Comparison of ENCODE assay signal across 12 mouse cellular contexts in the genomic region with DNA sequence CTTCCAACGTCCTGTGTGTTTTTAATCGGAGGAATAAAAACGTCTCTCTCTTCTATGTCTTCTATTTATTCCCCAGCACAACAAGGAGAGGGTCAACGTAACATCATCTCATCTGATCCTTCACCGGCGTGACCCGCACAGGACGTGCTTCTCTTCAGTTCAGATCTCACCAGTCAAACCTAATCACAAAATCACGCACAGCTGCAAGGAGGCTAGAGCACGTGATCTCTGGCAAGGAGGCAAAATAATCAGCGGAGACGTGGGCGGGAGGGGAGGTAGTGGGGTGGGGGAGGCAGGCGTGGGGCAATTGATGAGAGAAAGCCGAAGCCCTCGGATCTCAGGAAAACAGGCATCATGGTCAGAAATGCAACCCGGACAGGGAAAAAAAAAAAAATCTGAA. TPM values are rescaled to one million over a fixed set of nuclear protein-coding genes. Genes with fewer than 3 reads are reported as not detected.
DNase-seq lines count a peak whose midpoint lies in the region; ATAC-seq and TF ChIP-seq lines count a peak whose summit lies in the region.
"Had no signal": no experiment of that assay in that cellular context is flagged by ENCODE, and none has a peak within 500 bp of the region (broad histone marks: within the 10 kb centered on the region; RNA-seq: fewer than 3 reads in every experiment).

No protein-coding gene starts in this region.

- H3K9ac ChIP-seq in lung, postnatal 0 days (replicated peaks; ENCODE audit: low read depth) = peak overlapping the region; percentile 26; the same call in 1 of the 2 replicates
- no peak overlapping the region for H3K9ac ChIP-seq in hindbrain, embryonic 16.5 days (ENCODE audit: low read depth, low read length)
- H3K9ac ChIP-seq in stomach, embryonic 16.5 days (ENCODE audit: low read length) = peak overlapping the region; percentile 39; the same call in 1 of the 2 replicates
- H3K9ac ChIP-seq: liver, embryonic 13.5 days; neural tube, embryonic 12.5 days had no signal

- no peak for DNase-seq in gastrocnemius, adult 2 months
- no peak for DNase-seq in gastrocnemius, postnatal 14 days
- DNase-seq in lung, postnatal 0 days (ENCODE audit: low spot score) = peak; percentile 11
- no peak for DNase-seq in lung, postnatal 36 days
- DNase-seq in gastrocnemius, postnatal 36 days = no peak
- DNase-seq: B cell, adult 2 months; cerebellum, postnatal 14 days; liver, embryonic 13.5 days had no signal

- intact Hi-C loops in gastrocnemius, adult 2 months (cut with DNase I) = no loop called here
- intact Hi-C loops in gastrocnemius, postnatal 14 days (cut with DNase I; ENCODE audit: low total_unique reads) = no loop called here
- intact Hi-C loops in gastrocnemius, postnatal 36 days (cut with DNase I) = no loop called here

- no peaks in the 10 kb centered on the region for H3K27me3 ChIP-seq in lung, postnatal 0 days (replicated peaks; ENCODE audit: insufficient read depth, low read length)
- H3K27me3 ChIP-seq in hindbrain, embryonic 16.5 days (replicated peaks; ENCODE audit: control insufficient read depth, insufficient read depth, low read length) = no peaks in the 10 kb centered on the region
- no peaks in the 10 kb centered on the region for H3K27me3 ChIP-seq in stomach, embryonic 16.5 days (ENCODE audit: control insufficient read depth, insufficient read depth, low read length)
- H3K27me3 ChIP-seq: liver, embryonic 13.5 days; neural tube, embryonic 12.5 days had no signal

- no peak overlapping the region for H3K27ac ChIP-seq in gastrocnemius, adult 2 months
- H3K27ac ChIP-seq in lung, postnatal 0 days (ENCODE audit: low read length) = no peak overlapping the region
- no peak overlapping the region for H3K27ac ChIP-seq in hindbrain, embryonic 16.5 days (ENCODE audit: low read depth, low read length)
- no peak overlapping the region for H3K27ac ChIP-seq in stomach, embryonic 16.5 days (ENCODE audit: low read length)
- H3K27ac ChIP-seq: liver, embryonic 13.5 days; neural tube, embryonic 12.5 days had no signal

- TF ChIP-seq EP300 in lung, postnatal 0 days (IDR thresholded peaks at IDR 0.05) = no peak

- peak overlapping the region; percentile 49 for H3K4me3 ChIP-seq in gastrocnemius, adult 2 months
- peak overlapping the region; percentile 17; the same call in 1 of the 2 replicates for H3K4me3 ChIP-seq in lung, postnatal 0 days (ENCODE audit: low read depth, low read length)
- no peak overlapping the region for H3K4me3 ChIP-seq in hindbrain, embryonic 16.5 days (ENCODE audit: low read length)
- H3K4me3 ChIP-seq in stomach, embryonic 16.5 days (replicated peaks; ENCODE audit: low read length) = peak overlapping the region; percentile 12; the same call in 1 of the 2 replicates
- H3K4me3 ChIP-seq: liver, embryonic 13.5 days; neural tube, embryonic 12.5 days had no signal

- peak overlapping the region; percentile 44 for H3K4me2 ChIP-seq in lung, postnatal 0 days (replicated peaks; ENCODE audit: low read depth, low read length)
- peak overlapping the region; percentile 43 for H3K4me2 ChIP-seq in hindbrain, embryonic 16.5 days (ENCODE audit: low read length)
- H3K4me2 ChIP-seq in stomach, embryonic 16.5 days (ENCODE audit: low read depth, low read length) = peak overlapping the region; percentile 45
- H3K4me2 ChIP-seq: liver, embryonic 13.5 days; neural tube, embryonic 12.5 days had no signal

- H3K9me3 ChIP-seq in lung, postnatal 0 days (ENCODE audit: low read length) = no peaks in the 10 kb centered on the region
- H3K9me3 ChIP-seq in hindbrain, embryonic 16.5 days (ENCODE audit: control insufficient read depth, low read length) = no peaks in the 10 kb centered on the region
- no peaks in the 10 kb centered on the region for H3K9me3 ChIP-seq in stomach, embryonic 16.5 days (replicated peaks; ENCODE audit: control insufficient read depth, low read length)
- H3K9me3 ChIP-seq: liver, embryonic 13.5 days; neural tube, embryonic 12.5 days had no signal

- no peaks in the 10 kb centered on the region for H3K36me3 ChIP-seq in lung, postnatal 0 days (ENCODE audit: insufficient read depth, low read length)
- no peaks in the 10 kb centered on the region for H3K36me3 ChIP-seq in hindbrain, embryonic 16.5 days (ENCODE audit: control insufficient read depth, insufficient read depth, low read length)
- H3K36me3 ChIP-seq in stomach, embryonic 16.5 days (ENCODE audit: control insufficient read depth, insufficient read depth, low read length) = no peaks in the 10 kb centered on the region
- H3K36me3 ChIP-seq: liver, embryonic 13.5 days; neural tube, embryonic 12.5 days had no signal

- TF ChIP-seq CTCF in gastrocnemius, adult 2 months (IDR thresholded peaks at IDR 0.05) = no peak
- no peak for TF ChIP-seq CTCF in lung, postnatal 0 days (IDR thresholded peaks at IDR 0.05)

- WGBS in lung, postnatal 0 days = 11% methylated on average over 17 of the region's 17 CpGs
- 51% methylated on average over 17 of the region's 17 CpGs for WGBS in hindbrain, embryonic 16.5 days
- WGBS in stomach, embryonic 16.5 days = 35% methylated on average over 17 of the region's 17 CpGs

- H3K4me1 ChIP-seq in lung, postnatal 0 days (ENCODE audit: insufficient read depth, low read depth, low read length) = no peaks in the 10 kb centered on the region
- no peaks in the 10 kb centered on the region for H3K4me1 ChIP-seq in hindbrain, embryonic 16.5 days (ENCODE audit: control insufficient read depth, insufficient read depth, low read depth, low read length)
- no peaks in the 10 kb centered on the region for H3K4me1 ChIP-seq in stomach, embryonic 16.5 days (ENCODE audit: control insufficient read depth, insufficient read depth, low read length)
- H3K4me1 ChIP-seq: liver, embryonic 13.5 days; neural tube, embryonic 12.5 days had no signal

- ATAC-seq in lung, postnatal 0 days = no peak
- no peak for ATAC-seq in hindbrain, embryonic 16.5 days
- ATAC-seq in stomach, embryonic 16.5 days (ENCODE audit: insufficient read depth, low FRiP score) = no peak
- ATAC-seq in inflammation-experienced regulatory T-cells, adult 6 months = no peak

RNA-seq across cellular contexts. Expression of gene Pja2, which starts 14.4 kb away (rescaled TPM):
- total RNA-seq in gastrocnemius, adult 2 months (2021) = 100 to 1,000 TPM in 1 of 2 experiments, 10 to 100 TPM in 1; 95.4 to 108 TPM
- total RNA-seq in gastrocnemius, postnatal 14 days (2021) = 100 to 1,000 TPM in 1 of 2 experiments, 10 to 100 TPM in 1; 89.9 to 106 TPM
- 57.2 and 60.7 TPM in 2 replicates for polyA plus RNA-seq in lung, postnatal 0 days (2015; fragmentation: Nextera tagmentation; extraction: Ambion mirVana)
- polyA plus RNA-seq in hindbrain, embryonic 16.5 days (2015; fragmentation: Nextera tagmentation; extraction: Ambion mirVana) = 213 and 218 TPM in 2 replicates
- polyA plus RNA-seq in stomach, embryonic 16.5 days (2015; fragmentation: Nextera tagmentation; extraction: Ambion mirVana) = 77.2 and 80.6 TPM in 2 replicates
- 10 to 100 TPM; 85.5 to 88.0 TPM for total RNA-seq in gastrocnemius, postnatal 36 days (2021)
- polyA plus RNA-seq in inflammation-experienced regulatory T-cells, adult 6 months (2017; shearing (Covaris generic)) = 10 to 100 TPM; 17.5 to 40.4 (median 34.4) TPM
